Mouse (Mus musculus) urinary bladder, postnatal 36 days (tissue): ENCODE results near the gene Mmaa.

ENCODE experiments used
- DNase-seq, 2 experiments: peaks; one replicate each; pipeline ENCODE4 v3.0.0; 2022; ENCODE audit warnings: low spot score in 2 of 2, mixed read lengths in 1 of 2

Gene Mmaa

GRCm38 (mm10) chr8:79288681-79289080 is 6.1 kb downstream of the Mmaa start:
- no peak for DNase-seq

- DNase-seq: no peak
These were observed 6.5 kb downstream of the Mmaa start for GRCm38 (mm10) chr8:79288250-79288649.

DNA sequence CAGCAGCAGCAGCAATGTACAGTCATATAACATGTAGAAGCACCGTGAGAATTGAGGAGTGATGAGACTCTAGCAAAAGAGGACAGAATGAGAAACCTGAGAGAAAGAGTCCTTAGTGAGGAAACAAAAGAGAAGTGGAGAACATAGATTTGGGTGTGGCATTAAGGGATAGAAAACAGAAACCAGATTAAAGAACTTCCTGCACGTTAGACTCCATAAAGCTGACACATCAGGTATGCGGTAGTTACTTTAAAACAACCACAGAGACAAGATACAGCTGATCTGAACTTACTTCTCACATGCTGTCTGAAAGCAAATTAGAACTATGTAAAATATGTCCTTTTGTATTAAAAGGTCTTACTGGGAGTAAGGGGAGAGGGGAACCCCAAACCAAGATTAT is 8.3 kb downstream of the Mmaa start:
- DNase-seq: no peak

GRCm38 (mm10) chr8:79284626-79285025 is 10.1 kb downstream of the Mmaa start:
- no peak for DNase-seq

DNA sequence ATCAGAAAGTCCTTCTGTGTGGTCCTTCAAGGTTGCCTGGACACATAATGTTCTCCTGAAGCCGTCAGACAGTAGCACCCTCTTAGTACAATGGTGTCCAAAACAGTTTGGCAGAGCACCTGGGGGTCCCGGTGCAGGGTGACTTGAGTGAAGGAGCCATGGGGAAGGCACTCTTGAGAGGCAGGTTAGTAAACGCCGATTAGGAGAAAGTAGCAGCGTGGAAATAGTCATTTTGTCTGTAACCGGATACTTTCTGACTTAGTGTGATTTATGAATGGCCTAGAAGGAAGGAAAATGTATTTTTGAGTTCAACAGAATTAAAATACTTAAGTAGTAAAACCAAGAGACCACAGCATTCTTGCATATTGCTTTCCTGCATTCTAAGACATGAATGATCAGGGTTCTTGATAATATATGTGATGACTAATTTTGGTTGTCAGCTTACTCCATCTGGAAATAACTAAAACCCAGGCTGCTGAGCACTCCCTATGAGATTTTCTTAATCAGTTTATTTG is 13.3 kb downstream of the Mmaa start:
- no peak for DNase-seq

DNA sequence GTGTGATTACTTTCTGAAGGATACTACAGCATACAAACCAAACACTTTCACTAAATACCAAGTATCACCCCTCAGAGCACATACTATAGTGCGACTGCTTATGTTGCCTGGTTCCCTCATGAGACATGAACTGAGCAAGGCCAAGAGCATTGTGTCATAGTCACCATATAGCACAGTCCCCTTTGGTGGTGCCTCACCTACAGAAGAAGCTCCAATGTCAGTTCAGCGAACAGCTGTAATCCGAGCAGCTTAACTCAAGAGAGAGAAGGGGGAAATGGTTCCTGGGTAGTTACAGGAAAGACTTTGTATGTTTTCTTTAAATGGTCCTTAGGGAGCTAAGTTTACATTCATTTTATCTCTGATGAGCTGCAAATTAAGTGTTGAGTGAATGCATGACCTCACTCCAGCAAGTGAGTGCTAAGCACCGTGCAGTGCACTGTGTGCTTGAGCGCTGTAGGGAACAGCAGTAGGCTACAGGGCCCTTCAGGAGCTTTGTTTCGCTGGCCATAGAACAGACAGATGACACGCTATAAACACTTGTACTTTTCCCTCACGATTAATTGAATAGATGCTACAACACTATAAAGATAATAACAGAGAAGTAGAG is 17.4 kb downstream of the Mmaa start:
- DNase-seq: no peak

DNA sequence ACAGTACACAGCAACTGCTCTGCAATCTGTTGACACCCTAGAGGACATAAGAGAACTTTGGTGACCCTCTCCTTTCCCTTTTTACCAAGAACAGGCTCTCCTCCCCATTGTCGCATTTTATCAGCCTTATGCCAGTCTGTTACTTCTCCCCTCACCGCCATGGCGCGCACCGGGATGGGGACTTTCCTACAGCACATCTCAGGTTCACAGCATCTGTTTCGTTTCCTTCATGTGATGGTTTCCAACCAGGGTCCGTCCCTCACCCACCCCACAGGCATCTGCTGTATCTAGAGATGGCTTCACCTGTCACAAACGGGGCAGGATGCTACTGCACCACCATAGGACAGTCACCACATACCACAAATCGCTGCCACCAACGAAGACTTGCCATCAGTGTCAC is 19.8 kb downstream of the Mmaa start:
- no peak for DNase-seq

- no peak for DNase-seq
These were observed 21.0 kb downstream of the Mmaa start for GRCm38 (mm10) chr8:79273776-79274175.

GRCm38 (mm10) chr8:79272676-79273075 is 22.1 kb downstream of the Mmaa start:
- no peak for DNase-seq

DNA sequence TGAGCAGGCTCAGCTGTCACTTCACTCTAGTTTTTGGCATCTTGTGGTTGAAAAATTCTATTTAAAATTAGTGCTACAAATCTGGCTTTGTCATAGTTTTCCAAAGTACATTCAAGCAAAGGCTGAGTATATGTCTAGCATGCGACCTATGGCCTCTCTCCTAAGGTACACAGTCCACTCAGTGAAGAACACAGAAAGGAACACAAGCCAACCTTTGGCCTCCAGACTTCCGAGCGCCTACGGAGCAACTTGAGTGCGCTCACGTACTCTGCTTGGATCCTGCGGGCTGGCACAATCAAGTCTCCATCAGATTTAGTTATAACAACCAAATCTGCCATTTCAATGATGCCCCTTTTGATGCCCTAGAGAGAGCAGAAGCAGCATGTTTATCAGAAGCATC is 25.8 kb downstream of the Mmaa start:
- no peak for DNase-seq

DNA sequence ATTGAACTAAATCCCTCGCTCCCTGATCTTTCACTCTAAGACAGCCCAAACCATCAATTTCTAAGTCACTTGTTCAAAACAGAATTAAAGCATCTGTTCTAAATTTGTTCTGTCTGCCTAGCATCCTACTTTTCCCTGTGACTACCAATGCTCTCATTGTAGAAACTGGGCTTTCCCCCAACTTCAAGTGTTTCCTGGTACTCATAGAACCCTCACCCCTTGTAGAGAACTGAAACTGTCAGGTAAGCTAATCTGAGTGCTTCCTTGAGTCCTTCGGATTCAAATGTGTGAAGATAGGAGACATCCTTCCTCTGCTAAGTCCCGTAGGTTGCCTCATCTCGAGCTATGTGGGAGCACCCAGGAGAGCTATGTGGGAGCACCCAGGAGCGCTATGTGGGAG is 32.8 kb downstream of the Mmaa start:
- DNase-seq: no peak

DNA sequence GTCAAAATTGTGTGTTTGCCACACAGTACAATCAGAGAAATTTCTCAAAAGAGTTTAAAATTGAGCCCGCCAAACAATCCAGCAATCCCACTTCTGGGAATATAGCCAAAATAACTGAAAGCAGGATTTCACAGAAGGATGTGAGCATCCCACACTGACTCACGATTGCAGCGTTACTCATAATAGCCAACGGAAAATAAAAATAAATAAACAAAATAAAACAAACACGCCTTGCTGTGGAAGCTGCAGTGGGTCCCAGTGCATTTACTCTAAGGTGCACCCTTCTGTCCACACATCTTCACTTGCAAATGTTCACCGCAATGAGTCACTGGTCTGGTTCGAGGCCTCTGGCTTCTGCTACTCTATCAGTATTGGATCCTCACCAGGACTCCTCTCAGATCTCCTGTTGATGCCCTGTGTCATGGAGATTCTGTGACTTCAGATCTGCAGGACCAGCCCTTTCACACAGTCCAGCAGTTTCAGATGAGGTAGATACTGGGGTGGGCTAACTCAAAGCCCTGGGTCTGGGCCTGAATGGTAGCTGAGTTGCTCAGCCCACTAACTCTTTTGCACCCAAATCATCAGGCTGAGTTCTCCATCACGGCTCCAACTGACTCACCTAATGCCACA is 38.5 kb downstream of the Mmaa start:
- no peak for DNase-seq

GRCm38 (mm10) chr8:79253742-79254141 is 41.0 kb downstream of the Mmaa start:
- DNase-seq: no peak

DNA sequence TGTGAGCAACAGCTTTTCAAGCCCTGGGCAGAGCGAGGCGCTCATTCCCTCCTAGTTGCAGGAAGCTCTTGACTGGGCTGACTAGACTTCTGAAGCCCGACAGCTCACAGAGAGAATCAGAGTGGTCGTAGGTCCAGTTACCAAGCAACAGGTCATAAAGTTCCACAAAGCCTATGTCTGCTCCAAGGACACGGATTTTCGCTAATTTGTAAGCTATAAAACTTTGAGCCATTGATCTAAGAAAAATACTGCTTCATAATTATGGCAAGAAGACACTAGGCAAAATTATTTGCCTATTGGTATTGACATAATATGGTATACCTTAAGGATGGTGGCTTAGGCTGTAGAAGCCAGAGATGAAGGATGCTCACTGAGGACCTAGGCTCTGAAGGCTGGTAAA is 46.3 kb downstream of the Mmaa start, which contains the start of gene 1700011L22Rik:
Gene 1700011L22Rik, minus strand, starts transcription at position 101 of the 400 bp plus-strand sequence.
- DNase-seq: no peak

DNA sequence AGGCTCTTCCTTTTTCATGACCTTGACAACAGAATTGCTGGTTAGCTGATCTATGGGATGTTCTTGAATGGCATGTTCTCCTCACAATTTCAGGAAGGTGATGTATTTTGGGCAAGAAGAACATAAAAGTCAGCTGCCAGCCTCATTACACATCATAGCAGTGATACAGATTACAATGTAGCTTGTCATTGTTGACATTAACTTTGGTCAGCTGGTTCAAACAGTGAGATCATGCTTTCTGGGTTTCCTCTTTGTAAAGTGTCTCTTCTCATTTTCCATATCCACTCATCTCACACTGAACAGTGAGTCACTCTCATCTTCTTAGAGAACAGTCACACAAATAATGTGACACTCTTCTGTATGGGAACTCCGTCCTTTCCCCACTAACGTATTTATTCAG is 51.3 kb downstream of the Mmaa start:
- DNase-seq: no peak

DNA sequence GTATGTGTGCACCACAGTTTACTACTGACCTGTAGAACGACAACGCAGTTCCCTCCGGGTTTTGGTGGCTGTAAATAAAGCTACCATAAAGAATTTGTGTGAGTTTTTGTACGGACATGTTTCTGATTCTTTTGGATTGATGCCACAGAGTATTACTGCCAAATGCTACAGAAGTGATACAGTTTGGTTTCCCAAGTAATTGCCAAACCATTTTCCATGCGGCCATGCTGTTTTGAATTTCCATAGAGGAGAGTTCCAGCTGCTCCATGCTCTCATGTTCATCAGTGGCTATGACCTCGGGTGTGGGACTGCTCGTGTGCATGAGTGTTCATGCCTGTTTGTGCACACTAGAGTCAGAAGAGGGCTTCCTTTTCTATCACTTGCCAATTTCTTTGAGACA is 54.7 kb downstream of the Mmaa start:
- DNase-seq: no peak

DNA sequence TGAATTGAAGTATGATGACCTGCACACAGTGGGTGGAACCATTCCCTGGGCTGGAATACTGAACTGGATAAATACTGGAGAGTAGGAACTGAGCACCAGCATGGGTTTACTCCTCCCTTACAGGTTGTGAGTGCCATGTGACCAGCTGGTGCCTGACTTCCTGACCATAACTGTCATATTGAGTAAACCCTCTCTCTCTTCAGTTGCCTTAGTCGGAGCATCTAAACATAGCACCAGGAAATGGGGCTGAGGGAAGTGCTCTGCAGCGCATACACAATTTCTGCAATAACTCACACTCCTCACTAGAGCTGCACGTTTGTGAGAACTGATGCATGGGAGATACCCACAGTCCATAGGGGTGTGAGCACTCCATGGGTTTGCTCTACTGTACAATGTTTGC is 55.4 kb downstream of the Mmaa start:
- DNase-seq: no peak

GRCm38 (mm10) chr8:79229266-79229888 is 65.4 kb downstream of the Mmaa start:
- DNase-seq: no peak

DNA sequence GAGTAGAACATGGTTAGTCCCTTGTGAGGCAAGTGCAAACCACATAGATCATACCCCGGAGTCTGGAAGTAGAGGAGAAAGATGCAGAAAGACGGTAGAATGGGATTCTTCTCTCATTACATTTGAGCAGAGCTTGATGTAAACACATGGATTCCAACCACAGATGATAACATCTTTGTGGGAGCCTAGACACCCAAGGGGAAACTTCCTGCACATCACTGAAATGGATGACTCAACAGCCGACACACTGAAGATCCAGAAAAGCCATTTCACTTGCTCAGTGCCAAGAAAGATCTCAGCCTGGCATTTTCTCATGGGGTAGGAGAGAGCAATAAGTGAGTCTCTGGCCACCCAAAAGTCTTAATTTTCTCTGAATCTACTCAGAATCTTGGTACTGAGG is 66.8 kb downstream of the Mmaa start:
- no peak for DNase-seq

GRCm38 (mm10) chr8:79227194-79227593 is 67.5 kb downstream of the Mmaa start:
- DNase-seq: no peak

GRCm38 (mm10) chr8:79226046-79226445 is 68.7 kb downstream of the Mmaa start:
- no peak for DNase-seq

DNA sequence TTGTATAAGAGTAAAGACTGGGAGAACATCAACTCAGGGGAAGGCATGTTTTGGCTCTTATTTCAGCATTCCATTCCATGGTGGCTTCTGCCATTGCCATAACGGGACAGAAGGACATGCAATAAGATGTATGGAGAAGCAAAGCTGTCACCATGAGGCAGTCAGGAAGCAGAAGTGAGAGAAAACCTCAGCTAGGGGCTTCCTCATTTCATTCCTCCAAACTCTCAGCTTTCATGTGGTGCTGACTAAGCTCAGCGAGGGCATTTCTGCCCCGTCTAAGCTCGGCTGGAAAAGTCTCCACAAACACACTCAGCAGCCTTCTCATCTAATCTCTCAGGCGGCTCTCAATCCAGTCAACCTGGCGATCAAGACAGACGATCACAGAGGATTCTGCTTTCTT is 69.2 kb downstream of the Mmaa start:
- peak in 1 of 2 experiments; percentile 7 for DNase-seq

- no peak for DNase-seq
These were observed 70.4 kb downstream of the Mmaa start for GRCm38 (mm10) chr8:79224363-79224762.
